Mouse (Mus musculus): ENCODE data around the gene Sgf29.
A peak's percentile ranks its signal among the peaks of the same experiment; 100 is the strongest.
"Not testable (repeated sequence)": the region's sequence is repeated elsewhere in the genome, so short reads cannot be mapped to it uniquely, and the experiment has no call there.

Gene Sgf29

GRCm38 (mm10) chr7:126679683-126680082 is 30.6 kb downstream of the Sgf29 start:
- DNase-seq (ENCODE audit: low read depth, low spot score), result no peak

- no peak for DNase-seq (ENCODE audit: low read depth, low spot score)
Measured at GRCm38 (mm10) chr7:126681221-126681620, 32.1 kb downstream of the Sgf29 start.

- DNase-seq (ENCODE audit: low read depth, low spot score), result not testable (repeated sequence)
Measured at GRCm38 (mm10) chr7:126688156-126688555, 39.0 kb downstream of the Sgf29 start.

GRCm38 (mm10) chr7:126689021-126689420 is 39.9 kb downstream of the Sgf29 start:
- DNase-seq (ENCODE audit: low read depth, low spot score), result no peak

- no peak for DNase-seq (ENCODE audit: low read depth, low spot score)
Measured at GRCm38 (mm10) chr7:126690737-126691136, 41.6 kb downstream of the Sgf29 start.

- DNase-seq (ENCODE audit: low read depth, low spot score), result no peak
Measured at GRCm38 (mm10) chr7:126691676-126692075, 42.6 kb downstream of the Sgf29 start.

- no peak for DNase-seq (ENCODE audit: low read depth, low spot score)
Measured at GRCm38 (mm10) chr7:126692426-126692825, 43.3 kb downstream of the Sgf29 start.

GRCm38 (mm10) chr7:126693256-126693655 is 44.1 kb downstream of the Sgf29 start:
- DNase-seq (ENCODE audit: low read depth, low spot score), result peak; percentile 88

GRCm38 (mm10) chr7:126693781-126694180 is 44.7 kb downstream of the Sgf29 start:
- no peak for DNase-seq (ENCODE audit: low read depth, low spot score)

- peak; percentile 12 for DNase-seq (ENCODE audit: low read depth, low spot score)
Measured at GRCm38 (mm10) chr7:126694441-126695051, 45.4 kb downstream of the Sgf29 start.

GRCm38 (mm10) chr7:126695210-126695611 is 46.1 kb downstream of the Sgf29 start, which contains the start of gene Bola2:
Gene Bola2, plus strand, starts transcription at chr7:126695401.
- DNase-seq (ENCODE audit: low read depth, low spot score), result peak; percentile 92

GRCm38 (mm10) chr7:126695631-126696207 is 46.6 kb downstream of the Sgf29 start, which contains the start of gene Slx1b:
Gene Slx1b, minus strand, starts transcription at chr7:126695784.
- DNase-seq (ENCODE audit: low read depth, low spot score), result peak; percentile 97

- no peak for DNase-seq (ENCODE audit: low read depth, low spot score)
Measured at GRCm38 (mm10) chr7:126696303-126696702, 47.2 kb downstream of the Sgf29 start.

- DNase-seq (ENCODE audit: low read depth, low spot score), result peak; percentile 23
Measured at GRCm38 (mm10) chr7:126696886-126697285, 47.8 kb downstream of the Sgf29 start.

GRCm38 (mm10) chr7:126697838-126698237 is 48.7 kb downstream of the Sgf29 start:
- DNase-seq (ENCODE audit: low read depth, low spot score), result peak; percentile 61

- DNase-seq (ENCODE audit: low read depth, low spot score), result peak; percentile 39
Measured at GRCm38 (mm10) chr7:126700063-126701015, 51.2 kb downstream of the Sgf29 start.

- peak; percentile 94 for DNase-seq (ENCODE audit: low read depth, low spot score)
Measured at GRCm38 (mm10) chr7:126701070-126701469, 52.0 kb downstream of the Sgf29 start.

GRCm38 (mm10) chr7:126701559-126702357 is 52.6 kb downstream of the Sgf29 start:
- DNase-seq (ENCODE audit: low read depth, low spot score), result no peak

- DNase-seq (ENCODE audit: low read depth, low spot score), result peak; percentile 91
Measured at GRCm38 (mm10) chr7:126702358-126702757, 53.2 kb downstream of the Sgf29 start.

GRCm38 (mm10) chr7:126702861-126703756 is 54.0 kb downstream of the Sgf29 start:
- peak; percentile 71 for DNase-seq (ENCODE audit: low read depth, low spot score)

All from CD4-positive helper T cell, adult 2 months (primary cell).